12 mouse cellular contexts compared by ENCODE assay signal in genomic region chr5:135799746-135800145, GRCm38 (mm10). TPM values are rescaled to one million over a fixed set of nuclear protein-coding genes. Genes with fewer than 3 reads are reported as not detected.
A peak's percentile ranks its signal among the peaks of the same experiment; 100 is the strongest.
DNase-seq lines count a peak whose midpoint lies in the region; ATAC-seq and TF ChIP-seq lines count a peak whose summit lies in the region.
"Had no signal": no experiment of that assay in that cellular context is flagged by ENCODE, and none has a peak within 500 bp of the region (broad histone marks: within the 10 kb centered on the region; RNA-seq: fewer than 3 reads in every experiment).

No protein-coding gene starts in this region.

- no peaks in the 10 kb centered on the region for H3K79me2 ChIP-seq in liver, adult 2 months (ENCODE audit: control insufficient read depth, insufficient read depth, low read length)

- H3K36me3 ChIP-seq in liver, adult 2 months (ENCODE audit: control insufficient read depth, insufficient read depth, low read length): no peaks in the 10 kb centered on the region
- no peaks in the 10 kb centered on the region for H3K36me3 ChIP-seq in liver, embryonic 11.5 days (ENCODE audit: control insufficient read depth, insufficient read depth, low read length)
- no peaks in the 10 kb centered on the region for H3K36me3 ChIP-seq in hindbrain, postnatal 0 days (ENCODE audit: insufficient read depth, low read length)
- H3K36me3 ChIP-seq: embryonic facial prominence, embryonic 15.5 days; heart, embryonic 15.5 days; limb, embryonic 12.5 days; stomach, embryonic 15.5 days had no signal

- H3K9me3 ChIP-seq in liver, embryonic 11.5 days (ENCODE audit: control insufficient read depth, low read length): no peaks in the 10 kb centered on the region
- no peaks in the 10 kb centered on the region for H3K9me3 ChIP-seq in hindbrain, postnatal 0 days (ENCODE audit: low read length)
- H3K9me3 ChIP-seq: embryonic facial prominence, embryonic 15.5 days; heart, embryonic 15.5 days; limb, embryonic 12.5 days; stomach, embryonic 15.5 days had no signal

- no peak overlapping the region for H3K4me3 ChIP-seq in liver, adult 2 months (ENCODE audit: insufficient read depth, low read depth, low read length)
- no peak overlapping the region for H3K4me3 ChIP-seq in liver, embryonic 11.5 days (ENCODE audit: low read depth, low read length)
- H3K4me3 ChIP-seq in hindbrain, postnatal 0 days (ENCODE audit: low read length): no peak overlapping the region
- H3K4me3 ChIP-seq: embryonic facial prominence, embryonic 15.5 days; heart, embryonic 15.5 days; limb, embryonic 12.5 days; stomach, embryonic 15.5 days had no signal

- ATAC-seq in liver, embryonic 11.5 days (replicated peaks; ENCODE audit: low FRiP score): no peak
- no peak for ATAC-seq in hindbrain, postnatal 0 days

- WGBS in liver, adult 2 months: 49% methylated on average over 4 of the region's 4 CpGs
- 43% methylated on average over 4 of the region's 4 CpGs for WGBS in liver, embryonic 11.5 days
- 44% methylated on average over 4 of the region's 4 CpGs for WGBS in hindbrain, postnatal 0 days

- TF ChIP-seq CTCF in liver, adult 2 months (IDR thresholded peaks at IDR 0.05; ENCODE audit: low read depth, low read length): peak; percentile 37; the same call in 1 of the 2 replicates
- TF ChIP-seq CTCF in hindbrain, postnatal 0 days (IDR thresholded peaks at IDR 0.05; ENCODE audit: low read depth): peak; percentile 78

- H3K9ac ChIP-seq in liver, adult 2 months (ENCODE audit: low read depth, low read length): no peak overlapping the region
- H3K9ac ChIP-seq in liver, embryonic 11.5 days (ENCODE audit: low read depth, low read length): no peak overlapping the region
- H3K9ac ChIP-seq in hindbrain, postnatal 0 days (replicated peaks; ENCODE audit: low read length): no peak overlapping the region
- H3K9ac ChIP-seq: embryonic facial prominence, embryonic 15.5 days; heart, embryonic 15.5 days; limb, embryonic 12.5 days; stomach, embryonic 15.5 days had no signal

- H3K4me2 ChIP-seq in liver, embryonic 11.5 days: no peak overlapping the region
- H3K4me2 ChIP-seq in hindbrain, postnatal 0 days (ENCODE audit: low read depth, low read length): no peak overlapping the region
- H3K4me2 ChIP-seq: embryonic facial prominence, embryonic 15.5 days; heart, embryonic 15.5 days; limb, embryonic 12.5 days; stomach, embryonic 15.5 days had no signal

- no peaks in the 10 kb centered on the region for H3K4me1 ChIP-seq in liver, adult 2 months (ENCODE audit: control insufficient read depth, insufficient read depth, low read length)
- H3K4me1 ChIP-seq in liver, embryonic 11.5 days (replicated peaks; ENCODE audit: control insufficient read depth, insufficient read depth, low read length): no peaks in the 10 kb centered on the region
- 0 out of 2 replicates have a peak, but pooled peaks cover 2% of the 10 kb centered on the region for H3K4me1 ChIP-seq in hindbrain, postnatal 0 days (ENCODE audit: insufficient read depth, low read length)
- H3K4me1 ChIP-seq: stomach, embryonic 15.5 days had no signal

- peak; percentile 47 for DNase-seq in embryo, embryonic 10.5 days (ENCODE audit: low spot score)
- DNase-seq in embryo, embryonic 9.5 days (ENCODE audit: extremely low spot score): no peak
- no peak for DNase-seq in liver, adult 2 months (ENCODE audit: extremely low read depth, low read depth, low spot score)
- no peak for DNase-seq in liver, embryonic 11.5 days (ENCODE audit: low spot score)
- peak; percentile 70 for DNase-seq in ES-CJ7 (ENCODE audit: low read depth, low spot score)
- DNase-seq in hindbrain, postnatal 0 days (ENCODE audit: low spot score): peak; percentile 33
- DNase-seq in urinary bladder, postnatal 4 days (ENCODE audit: low spot score in 2 of 2): no peak
- DNase-seq in urinary bladder, postnatal 10 days (ENCODE audit: low spot score): no peak

- no peak for TF ChIP-seq POLR2A in liver, adult 2 months (IDR thresholded peaks at IDR 0.05; ENCODE audit: extremely low read depth, insufficient read depth, low read length)

- H3K27me3 ChIP-seq in liver, adult 2 months (ENCODE audit: control insufficient read depth, insufficient read depth, low read length): no peaks in the 10 kb centered on the region
- H3K27me3 ChIP-seq in liver, embryonic 11.5 days (replicated peaks; ENCODE audit: control insufficient read depth, insufficient read depth, low read length): peaks cover 8% of the 10 kb centered on the region; the same call in 1 of the 2 replicates
- H3K27me3 ChIP-seq in hindbrain, postnatal 0 days (ENCODE audit: insufficient read depth, low read length): no peaks in the 10 kb centered on the region
- H3K27me3 ChIP-seq: embryonic facial prominence, embryonic 15.5 days; stomach, embryonic 15.5 days had no signal

- no peak overlapping the region for H3K27ac ChIP-seq in liver, adult 2 months (replicated peaks; ENCODE audit: insufficient read depth, low read depth, low read length)
- no peak overlapping the region for H3K27ac ChIP-seq in liver, embryonic 11.5 days (ENCODE audit: low read depth, low read length)
- no peak overlapping the region for H3K27ac ChIP-seq in hindbrain, postnatal 0 days
- H3K27ac ChIP-seq: heart, embryonic 15.5 days; limb, embryonic 12.5 days; stomach, embryonic 15.5 days had no signal

RNA-seq across cellular contexts. Expression of gene Srrm3, which starts 6.9 kb away (rescaled TPM):
- total RNA-seq in liver, adult 2 months (2014; rRNA removed): not detected in 2 replicates
- not detected in 2 replicates for polyA plus RNA-seq in liver, adult 2 months (2012; rRNA removed)
- 0.04 and 0.16 TPM in 2 replicates for polyA plus RNA-seq in liver, embryonic 11.5 days (2014; fragmentation: Nextera tagmentation; extraction: Ambion mirVana)
- total RNA-seq in hindbrain, postnatal 0 days (2014; rRNA removed): 75.8 and 106 TPM in 2 replicates
- polyA plus RNA-seq in hindbrain, postnatal 0 days (2015; fragmentation: Nextera tagmentation; extraction: Ambion mirVana): 50.8 and 55.7 TPM in 2 replicates

RNA-seq across cellular contexts. Expression of gene Mdh2, which starts 21.5 kb away (rescaled TPM):
- 108 and 176 TPM in 2 replicates for total RNA-seq in liver, adult 2 months (2014; rRNA removed)
- polyA plus RNA-seq in liver, adult 2 months (2012; rRNA removed): 361 and 418 TPM in 2 replicates
- polyA plus RNA-seq in liver, embryonic 11.5 days (2014; fragmentation: Nextera tagmentation; extraction: Ambion mirVana): 625 and 635 TPM in 2 replicates
- total RNA-seq in hindbrain, postnatal 0 days (2014; rRNA removed): 165 and 169 TPM in 2 replicates
- polyA plus RNA-seq in hindbrain, postnatal 0 days (2015; fragmentation: Nextera tagmentation; extraction: Ambion mirVana): 732 and 760 TPM in 2 replicates

RNA-seq across cellular contexts. Expression of gene Styxl1, which starts 21.6 kb away (rescaled TPM):
- 0.13 and 0.18 TPM in 2 replicates for total RNA-seq in liver, adult 2 months (2014; rRNA removed)
- polyA plus RNA-seq in liver, adult 2 months (2012; rRNA removed): 0.22 and 0.23 TPM in 2 replicates
- polyA plus RNA-seq in liver, embryonic 11.5 days (2014; fragmentation: Nextera tagmentation; extraction: Ambion mirVana): 0.29 TPM in 1 of 2 replicates, not detected in the other
- total RNA-seq in hindbrain, postnatal 0 days (2014; rRNA removed): 0.10 TPM in 1 of 2 replicates, not detected in the other
- polyA plus RNA-seq in hindbrain, postnatal 0 days (2015; fragmentation: Nextera tagmentation; extraction: Ambion mirVana): 0.61 and 0.69 TPM in 2 replicates
- polyA plus RNA-seq: limb, embryonic 12.5 days had no signal

RNA-seq across cellular contexts. Expression of gene Tmem120a, which starts 55.5 kb away (rescaled TPM):
- total RNA-seq in liver, adult 2 months (2014; rRNA removed): 55.2 and 58.1 TPM in 2 replicates
- 52.9 and 76.6 TPM in 2 replicates for polyA plus RNA-seq in liver, adult 2 months (2012; rRNA removed)
- 23.2 and 23.7 TPM in 2 replicates for polyA plus RNA-seq in liver, embryonic 11.5 days (2014; fragmentation: Nextera tagmentation; extraction: Ambion mirVana)
- total RNA-seq in hindbrain, postnatal 0 days (2014; rRNA removed): 52.8 and 71.7 TPM in 2 replicates
- polyA plus RNA-seq in hindbrain, postnatal 0 days (2015; fragmentation: Nextera tagmentation; extraction: Ambion mirVana): 83.2 and 89.7 TPM in 2 replicates

Comparison
In these comparisons a context has a peak if more than half of its experiments do, and no peak if none do; other contexts are left out.
1. DNase-seq: peak in embryo, embryonic 10.5 days (single experiment), ES-CJ7 (single experiment) and hindbrain, postnatal 0 days (single experiment); none in embryo, embryonic 9.5 days (single experiment), liver, adult 2 months (single experiment), liver, embryonic 11.5 days (single experiment), urinary bladder, postnatal 4 days (0 of 2) and urinary bladder, postnatal 10 days (single experiment).
2. RNA of gene Srrm3, which starts 6.9 kb away (polyA plus RNA-seq): 50.8 to 55.7 TPM in hindbrain, postnatal 0 days; 0.04 to 0.16 TPM in liver, embryonic 11.5 days and not detected in liver, adult 2 months; every median in the first group is over 10 times any median in the second.